Mouse (Mus musculus) right cerebral cortex, postnatal 10 days (tissue): Measurements from ENCODE around the gene Tmem80.

Experiments
- DNase-seq, 2 experiments: peaks; one replicate each; pipeline ENCODE4 v3.0.0; 2021; ENCODE audit warnings: low spot score in 2 of 2

The Tmem80 gene

DNA sequence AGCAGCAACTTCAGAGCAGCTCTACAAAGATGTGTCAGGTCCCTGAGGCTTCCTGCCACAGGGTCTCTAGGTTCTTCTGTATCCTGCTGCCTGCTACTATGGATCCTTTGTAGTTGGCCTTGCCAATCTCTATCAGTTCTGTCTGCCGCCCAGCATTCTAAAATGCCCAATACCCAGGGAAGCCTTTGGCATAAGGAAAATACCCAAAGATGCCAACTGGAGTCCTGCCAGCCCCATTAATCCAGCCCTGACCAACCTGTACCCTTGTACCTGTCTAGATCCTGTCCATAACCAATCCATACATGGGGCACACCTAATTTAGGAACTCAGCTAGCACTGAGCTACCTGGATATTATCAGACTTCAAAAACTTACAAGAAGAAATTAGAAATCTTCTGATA lies 2.9 kb upstream of the Tmem80 start:
- no peak for DNase-seq

DNA sequence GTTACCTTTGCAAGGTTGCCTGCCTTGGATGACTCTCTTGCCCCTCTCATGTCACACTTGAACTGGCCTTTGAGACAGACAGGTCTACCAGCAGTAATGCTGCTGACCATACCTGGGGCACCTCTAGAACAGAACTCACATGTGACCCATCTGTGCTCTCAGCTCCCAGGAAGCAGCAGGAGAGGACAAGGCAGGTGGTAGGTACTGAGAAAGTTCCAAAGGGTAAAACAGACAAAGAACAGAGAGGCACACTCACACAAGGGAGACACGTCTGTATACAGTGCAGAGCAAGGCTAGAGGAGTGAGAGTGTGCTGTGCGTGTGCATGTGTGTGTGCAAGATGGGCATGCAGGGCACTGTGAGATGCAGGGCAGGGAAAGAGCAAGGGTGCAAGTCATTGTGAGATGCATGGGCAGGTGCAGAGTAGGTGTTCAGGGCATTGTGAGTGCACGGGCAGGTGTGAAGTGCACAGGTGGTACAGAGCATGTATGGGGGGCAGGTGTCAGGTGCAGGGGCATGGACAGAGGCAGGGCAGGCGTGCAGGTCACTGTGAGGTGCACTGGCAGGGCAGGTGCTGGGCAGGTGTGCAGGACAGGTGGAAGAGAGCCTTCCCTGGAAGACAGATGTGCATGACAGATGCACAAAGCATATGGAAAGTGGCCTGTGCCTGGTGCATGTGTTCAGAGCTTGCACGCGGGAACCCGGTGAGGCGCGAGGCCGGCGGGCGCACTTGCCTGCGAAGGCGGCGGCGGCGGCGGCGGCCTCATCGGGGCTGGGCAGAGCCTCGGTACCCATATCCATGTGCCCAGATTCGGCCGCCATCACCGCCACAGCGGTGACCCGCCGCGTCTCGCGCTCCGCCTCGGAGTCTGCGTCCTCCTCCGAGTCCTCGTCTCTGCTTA lies 743 bp upstream of the Tmem80 start:
- peak; percentile 57 to 71 for DNase-seq

GRCm38 (mm10) chr7:141328373-141328990 lies 943 bp downstream of the Tmem80 start:
- no peak for DNase-seq

DNA sequence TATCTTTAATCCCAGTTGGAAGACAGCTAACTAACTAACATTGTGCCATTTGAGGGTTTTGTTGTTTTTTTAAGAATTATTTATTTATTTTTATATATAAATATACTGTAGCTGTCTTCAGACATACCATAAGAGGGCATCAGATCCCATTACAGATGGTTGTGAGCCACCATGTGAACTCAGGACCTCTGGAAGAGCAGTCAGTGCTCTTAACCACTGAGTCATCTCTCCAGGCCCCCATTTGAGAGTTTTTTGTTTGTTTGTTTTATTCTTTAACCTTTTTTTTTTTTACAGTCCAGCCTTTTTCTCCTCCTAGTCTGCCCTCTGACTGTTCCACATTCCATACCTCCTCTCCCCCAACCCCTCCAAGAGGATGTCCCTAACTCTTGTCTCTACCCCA lies 3.2 kb downstream of the Tmem80 start:
- DNase-seq = no peak

GRCm38 (mm10) chr7:141331990-141332389 lies 4.5 kb downstream of the Tmem80 start:
- DNase-seq = no peak

DNA sequence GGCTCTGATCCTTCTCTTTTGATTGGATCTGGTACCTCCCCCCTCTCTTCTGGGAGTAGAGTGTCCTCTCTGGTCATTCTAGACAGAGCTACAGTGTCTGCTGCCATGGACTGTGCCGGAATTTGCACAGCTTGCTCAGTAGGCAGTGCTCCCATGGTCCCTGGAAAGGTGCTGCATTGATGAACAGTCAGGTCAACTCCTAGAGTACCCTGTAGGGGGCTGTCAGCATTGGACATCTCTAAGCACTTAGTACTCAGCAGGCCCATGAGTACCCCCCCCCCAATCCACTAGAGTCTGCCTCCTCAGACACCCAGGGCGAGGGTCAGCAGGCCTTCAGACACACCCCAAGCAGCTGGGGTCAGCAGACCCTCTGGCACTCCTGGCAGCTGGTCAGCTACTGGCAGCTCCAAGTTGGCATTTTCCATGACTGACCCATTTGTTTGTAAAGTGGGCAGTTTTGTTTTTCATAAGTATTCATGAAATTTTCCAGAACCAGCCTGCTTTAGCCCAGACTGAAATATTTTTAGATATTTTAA lies 7.6 kb downstream of the Tmem80 start:
- no peak for DNase-seq

DNA sequence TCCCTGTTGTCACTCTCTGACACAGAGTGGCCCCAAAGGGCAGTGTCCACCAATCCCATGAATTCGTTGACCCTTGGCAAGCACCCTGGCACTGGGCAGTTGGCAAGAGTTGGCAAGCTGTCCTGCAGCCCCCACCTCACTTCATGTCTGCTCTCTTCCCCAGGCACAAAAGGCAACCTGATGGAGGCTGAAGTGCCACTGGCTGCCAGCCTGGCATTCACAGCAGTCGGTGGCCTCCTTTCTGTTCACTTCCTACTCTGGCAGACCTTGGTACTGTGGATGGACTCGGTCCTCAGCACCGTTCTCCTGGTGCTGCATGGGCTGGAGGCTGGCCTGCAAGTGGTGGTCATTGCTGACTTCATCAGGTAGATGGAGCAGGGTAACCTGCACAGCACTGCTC lies 8.1 kb downstream of the Tmem80 start:
- DNase-seq = peak; percentile 66 to 76

GRCm38 (mm10) chr7:141336296-141336695 lies 8.8 kb downstream of the Tmem80 start:
- DNase-seq = no peak

DNA sequence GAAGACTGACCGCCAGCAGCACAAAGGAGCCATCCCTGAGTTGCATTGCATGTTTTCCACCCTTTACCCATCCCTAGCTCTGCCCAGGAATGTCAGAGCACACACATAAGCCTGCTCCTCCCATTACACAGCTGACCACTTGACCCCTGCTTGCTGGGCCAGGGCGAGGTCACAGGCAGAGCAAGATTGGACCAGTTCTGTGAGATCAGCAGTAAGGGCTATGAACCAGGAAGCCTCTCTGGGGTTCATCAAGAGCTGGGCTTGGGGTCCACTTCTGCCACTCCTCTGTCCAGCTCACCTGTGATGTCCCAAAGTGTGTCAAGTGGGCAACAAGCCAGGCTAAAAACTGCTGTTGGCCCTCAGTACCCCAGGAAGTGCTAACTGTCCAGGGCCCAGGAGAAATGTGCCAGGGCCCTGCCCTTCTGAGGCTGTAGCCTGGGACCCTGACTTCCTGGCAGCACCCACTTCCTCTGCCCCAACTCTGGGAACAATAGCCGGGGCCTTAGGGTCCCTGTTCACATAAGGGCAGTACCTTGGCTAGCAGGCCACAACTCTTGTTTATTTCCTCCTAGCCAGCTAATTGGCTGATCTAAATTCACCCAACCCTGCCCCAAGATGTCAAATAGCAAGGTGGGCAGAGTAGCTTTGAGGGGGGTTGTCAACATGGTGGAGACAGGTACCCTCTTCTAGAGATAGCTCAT lies 10.3 kb downstream of the Tmem80 start:
- DNase-seq = no peak

DNA sequence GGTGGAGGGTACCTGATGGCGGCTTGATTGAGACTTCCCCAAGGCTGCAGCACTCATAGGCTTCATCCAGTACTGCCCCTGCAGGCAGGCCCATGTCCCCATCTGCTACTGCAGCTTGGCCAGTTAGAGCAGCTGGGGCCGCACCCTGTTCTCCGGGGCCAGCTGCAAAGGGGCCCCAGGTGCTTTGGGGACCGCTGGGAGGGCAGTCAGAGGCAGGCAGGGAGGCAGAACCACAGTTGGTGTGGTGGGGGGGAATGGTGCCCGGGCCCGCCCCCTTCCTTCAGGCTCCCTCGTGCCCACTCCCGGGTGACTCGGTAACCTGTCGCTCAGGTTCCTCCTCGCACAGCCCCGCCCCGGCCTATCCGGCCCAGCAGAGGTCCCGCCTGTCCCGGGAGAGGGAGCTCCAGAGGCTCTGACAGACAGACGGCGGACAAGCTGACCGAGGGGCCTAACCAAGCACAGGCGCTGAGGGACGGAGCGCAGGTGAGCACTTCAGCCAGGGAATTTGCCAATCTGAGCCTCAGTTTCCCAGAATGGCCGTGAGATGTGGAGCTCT lies 11.1 kb downstream of the Tmem80 start, which contains the start of gene Eps8l2:
TSS of gene Eps8l2 (plus strand) at position 305 of the 556 bp plus-strand sequence.
- no peak for DNase-seq

DNA sequence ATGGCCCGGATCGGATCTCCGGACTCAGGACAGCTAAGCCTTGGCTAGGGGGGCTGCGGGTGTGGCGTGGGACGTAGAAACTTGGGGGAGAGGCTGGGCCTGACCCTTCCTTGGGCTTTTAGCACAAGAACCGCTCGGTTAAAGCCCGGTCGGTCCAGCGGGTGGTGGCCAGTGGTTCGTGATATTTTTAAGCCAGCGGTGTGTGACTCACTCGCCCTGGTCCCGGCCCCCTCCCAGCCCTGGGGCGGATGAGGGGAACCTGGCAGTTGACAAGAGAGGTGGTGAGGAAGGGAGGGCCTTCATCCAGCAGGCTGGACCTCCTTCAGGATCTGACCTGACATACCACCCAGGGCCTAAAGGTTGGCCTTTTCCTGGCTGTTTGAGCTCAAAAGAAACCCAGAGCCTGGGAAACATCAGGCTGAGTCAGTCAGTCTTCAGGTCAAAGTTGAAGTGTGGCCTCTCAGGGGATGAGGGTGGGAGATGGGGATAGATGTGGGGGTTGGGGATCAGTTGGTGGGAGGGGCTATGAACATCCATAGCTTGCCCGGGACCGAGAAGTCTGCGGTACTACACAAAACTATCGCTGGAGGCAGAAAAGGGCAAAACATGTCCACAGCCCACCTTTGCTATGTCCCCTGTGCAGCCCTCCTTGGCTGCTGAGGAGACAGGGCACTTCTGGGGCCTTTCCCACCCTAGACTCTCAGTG lies 11.8 kb downstream of the Tmem80 start:
- no peak for DNase-seq

DNA sequence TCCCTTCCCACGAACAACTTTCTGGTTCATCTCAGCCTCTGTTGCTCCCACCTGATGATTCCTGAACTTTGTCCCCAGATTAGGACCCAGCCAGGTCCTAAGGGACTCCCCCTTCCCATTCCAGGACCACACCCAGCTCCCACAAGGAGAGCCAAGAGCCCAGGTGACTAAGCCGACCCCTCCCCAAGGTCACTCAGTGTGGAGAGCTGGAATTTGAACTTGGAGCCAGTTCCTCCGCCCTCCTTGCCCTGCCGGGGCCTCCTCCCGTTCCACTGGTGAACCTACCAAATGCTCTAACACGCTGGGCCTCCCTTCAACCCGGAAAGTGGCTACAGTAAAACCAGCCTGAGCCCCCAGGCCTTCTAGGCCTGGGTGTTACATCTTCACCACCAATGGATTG lies 12.5 kb downstream of the Tmem80 start:
- no peak for DNase-seq

DNA sequence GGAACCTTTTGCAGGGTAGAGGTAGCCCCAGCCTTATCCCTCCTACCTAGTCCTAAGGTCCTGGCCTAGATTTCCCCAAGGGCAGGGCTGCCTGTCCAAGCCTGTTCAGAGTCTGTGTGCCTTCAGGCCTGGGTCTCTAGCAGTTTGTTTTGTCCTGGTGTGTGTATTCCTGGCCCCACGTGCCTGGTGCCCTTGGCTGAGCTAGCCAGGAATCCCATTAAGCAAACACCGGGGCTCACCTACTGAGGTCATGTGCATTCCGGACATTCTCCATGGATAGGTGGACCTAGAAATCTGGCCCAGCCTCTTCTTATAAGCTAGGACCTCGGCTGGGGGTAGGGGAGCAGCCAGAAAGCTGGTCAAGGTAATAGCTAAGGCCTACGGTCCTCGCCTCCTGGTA lies 12.9 kb downstream of the Tmem80 start:
- no peak for DNase-seq

GRCm38 (mm10) chr7:141341689-141342226 lies 14.2 kb downstream of the Tmem80 start:
- DNase-seq = no peak

GRCm38 (mm10) chr7:141343230-141343629 lies 15.7 kb downstream of the Tmem80 start:
- DNase-seq = no peak

DNA sequence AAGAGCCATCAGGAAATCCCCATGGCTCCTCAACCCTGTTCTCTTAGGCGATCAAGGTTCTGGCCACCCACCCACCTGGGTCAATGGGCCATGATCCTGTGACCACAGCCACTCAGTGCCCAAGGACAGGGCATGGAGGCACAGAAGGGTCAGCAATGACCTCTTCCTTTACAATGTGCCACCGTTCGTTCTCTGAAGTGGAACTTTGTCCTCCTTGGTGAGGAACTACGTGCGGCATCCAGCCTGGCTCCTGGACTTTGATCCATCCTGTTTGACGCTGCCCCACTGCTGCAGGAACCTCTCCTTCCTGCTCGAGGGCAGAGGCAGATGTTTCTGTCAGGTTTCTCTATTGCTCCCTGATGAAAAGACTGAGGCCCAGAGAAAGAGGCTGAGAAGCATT lies 16.2 kb downstream of the Tmem80 start:
- no peak for DNase-seq

GRCm38 (mm10) chr7:141344787-141345186 lies 17.2 kb downstream of the Tmem80 start:
- DNase-seq = no peak

DNA sequence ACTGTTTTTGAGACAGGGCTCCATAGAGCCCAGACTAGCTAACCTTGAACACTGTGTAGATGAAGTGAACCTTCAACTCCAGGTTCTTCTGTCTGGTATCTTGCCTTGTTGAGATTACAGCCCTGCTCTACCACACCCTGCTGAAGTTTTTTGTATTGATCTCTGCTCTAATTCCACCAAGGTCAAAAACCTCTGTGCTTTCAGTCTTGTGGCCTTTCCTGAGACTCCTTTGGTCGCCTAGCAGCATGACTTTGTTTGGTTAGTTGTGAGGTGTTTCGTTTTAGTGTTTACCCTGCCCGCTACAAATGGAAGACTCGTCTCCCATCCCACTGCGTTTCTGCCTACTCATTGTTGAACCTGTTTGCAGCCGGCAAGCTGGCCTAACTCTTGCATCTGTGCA lies 23.5 kb downstream of the Tmem80 start:
- no peak for DNase-seq

DNA sequence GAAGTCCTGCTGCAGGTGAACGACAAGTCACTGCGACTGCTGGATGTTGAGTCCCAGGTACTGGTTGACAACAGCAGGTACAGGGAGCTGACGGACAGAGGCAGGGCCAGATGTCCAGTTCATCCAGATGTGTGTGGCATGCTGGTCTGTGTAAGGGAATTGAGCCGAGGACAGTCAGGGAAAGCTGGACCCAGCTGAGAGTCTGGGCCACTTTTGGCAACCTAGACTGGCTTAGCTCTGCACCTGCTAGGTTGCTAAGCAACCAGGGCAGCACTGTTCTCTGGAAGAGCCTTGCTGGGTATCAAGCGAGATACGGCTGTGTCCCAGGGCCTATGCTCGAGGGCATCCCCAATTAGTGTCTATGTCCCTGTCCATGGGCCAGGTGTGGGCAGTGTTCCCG lies 27.5 kb downstream of the Tmem80 start:
- DNase-seq = peak; percentile 42 to 58

- peak; percentile 49 for DNase-seq
Measured at GRCm38 (mm10) chr7:141355626-141356326, 28.2 kb downstream of the Tmem80 start.
